Mouse (Mus musculus) liver, embryonic 16.5 days (tissue): ENCODE results near the gene Uvrag. TPM values are rescaled to one million over a fixed set of nuclear protein-coding genes. Genes with fewer than 3 reads are reported as not detected.

Experiments
- ATAC-seq: fragments of 200-750 bp; cut with Nextera tagmentation; 2 replicates; pipeline ENCODE4 v1.8.0; 2017; ENCODE audit warnings: low read depth, mild to moderate bottlenecking, moderate number of reproducible peaks, moderate library complexity
- H3K27ac ChIP-seq: fragments of 300-500 bp; sonication (generic); 2 replicates; pipeline ENCODE4 v1.5.1; 2014; ENCODE audit warnings: mild to moderate bottlenecking, low read length
- H3K27me3 ChIP-seq: fragments of 300-500 bp; sonication (generic); 2 replicates; pipeline ENCODE4 v1.6.1; 2014; ENCODE audit warnings: low read depth, low read length, mixed read lengths; ENCODE audit not compliant: control insufficient read depth, insufficient read depth
- H3K36me3 ChIP-seq: fragments of 300-500 bp; sonication (generic); 2 replicates; pipeline ENCODE4 v1.6.1; 2014; ENCODE audit warnings: mild to moderate bottlenecking; ENCODE audit not compliant: control insufficient read depth, insufficient read depth
- H3K4me1 ChIP-seq: fragments of 300-500 bp; sonication (generic); 2 replicates; pipeline ENCODE4 v1.6.1; 2014; ENCODE audit warnings: low read depth, low read length, mixed read lengths; ENCODE audit not compliant: control insufficient read depth
- H3K4me2 ChIP-seq: fragments of 300-500 bp; sonication (generic); 2 replicates; pipeline ENCODE4 v1.6.1; 2014; ENCODE audit warnings: low read depth, low read length, mixed read lengths
- H3K4me3 ChIP-seq: fragments of 300-500 bp; sonication (generic); 2 replicates; pipeline ENCODE4 v1.5.1; 2014; ENCODE audit warnings: low read depth, mild to moderate bottlenecking, low read length
- H3K9ac ChIP-seq: fragments of 300-500 bp; sonication (generic); 2 replicates; pipeline ENCODE4 v1.6.1; 2014; ENCODE audit warnings: low read depth, low read length
- H3K9me3 ChIP-seq: fragments of 300-500 bp; sonication (generic); replicated peaks from 2 replicates; pipeline ENCODE4 v1.6.1; 2016; ENCODE audit warnings: low read length; ENCODE audit not compliant: control insufficient read depth
- WGBS: fragments of 180-500 bp; shearing (Covaris S2); extraction: QIAGEN DNeasy Blood & Tissue Kit; methylation state at CpG from one replicate; pipeline ENCODE4 v1.1.7; 2014; ENCODE audit not compliant: insufficient replicate concordance; 5-methylcytosine and 5-hydroxymethylcytosine counted together
- polyA plus RNA-seq: library from polyadenylated mRNA; unstranded; fragments of >200 nt; fragmentation: Nextera tagmentation; extraction: Ambion mirVana; gene quantifications from 2 replicates; pipeline ENCODE4 v1.2.1, GENCODE M21; 2015

Uvrag gene
- polyA plus RNA-seq, 1 experiment from 2014 or later: 8.2 TPM

GRCm38 (mm10) chr7:98839312-98839711 lies 301.6 kb downstream of the Uvrag start:
- Histone ChIP-seq H3K27me3 (peaks cover 76% of the 10 kb centered on the region), H3K4me3 (peak overlapping the region; percentile 46), H3K4me2 (peak overlapping the region; percentile 54), H3K9me3 (no peaks in the 10 kb centered on the region), H3K27ac (no peak overlapping the region), H3K36me3 (no peaks in the 10 kb centered on the region), H3K9ac (no peak overlapping the region), H3K4me1 (no peaks in the 10 kb centered on the region; the same call in 1 of the 2 replicates)
- ATAC-seq: no peak
- WGBS: 4% methylated on average over 12 of the region's 12 CpGs

- Histone ChIP-seq H3K27ac (no peak overlapping the region), H3K27me3 (peaks cover 81% of the 10 kb centered on the region), H3K9me3 (no peaks in the 10 kb centered on the region), H3K9ac (peak overlapping the region; percentile 5; the same call in 1 of the 2 replicates), H3K4me2 (peak overlapping the region; percentile 54), H3K4me1 (no peaks in the 10 kb centered on the region; the same call in 1 of the 2 replicates), H3K36me3 (no peaks in the 10 kb centered on the region), H3K4me3 (peak overlapping the region; percentile 46)
- ATAC-seq: no peak
- under 1% methylated on average over 48 of the region's 48 CpGs for WGBS
These were observed 302.2 kb downstream of the Uvrag start for GRCm38 (mm10) chr7:98838729-98839141.

DNA sequence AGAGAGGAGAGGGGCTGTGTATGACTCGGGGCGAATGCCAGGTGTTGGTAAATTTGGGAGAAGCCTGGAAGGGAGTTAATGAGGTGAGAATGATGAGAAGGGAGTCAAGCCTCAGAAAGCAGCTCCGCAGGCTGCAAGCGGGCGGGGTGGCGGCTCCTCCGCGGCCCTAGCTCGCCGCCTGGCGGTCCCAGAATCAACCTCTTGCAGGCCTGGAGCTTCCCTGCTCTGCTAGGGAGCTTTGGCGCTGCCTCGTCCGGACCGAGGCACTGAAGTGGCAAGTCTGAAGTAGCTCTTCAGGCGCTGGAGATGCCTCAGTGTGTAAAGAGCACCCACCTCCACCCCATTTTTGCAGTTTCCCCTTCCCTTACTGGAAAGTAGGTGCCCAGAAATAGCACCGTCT lies 303.0 kb downstream of the Uvrag start:
- H3K4me1 ChIP-seq: no peaks in the 10 kb centered on the region; the same call in 1 of the 2 replicates
- WGBS: 3% methylated on average over 17 of the region's 17 CpGs
- peak overlapping the region; percentile 54; the same call in 1 of the 2 replicates for H3K4me2 ChIP-seq
- H3K4me3 ChIP-seq: no peak overlapping the region
- H3K9ac ChIP-seq: no peak overlapping the region
- H3K9me3 ChIP-seq: no peaks in the 10 kb centered on the region
- H3K36me3 ChIP-seq: no peaks in the 10 kb centered on the region
- H3K27me3 ChIP-seq: peaks cover 88% of the 10 kb centered on the region
- H3K27ac ChIP-seq: no peak overlapping the region
- ATAC-seq: 0 out of 2 replicates have a peak, but pooled peaks have one; percentile 41

DNA sequence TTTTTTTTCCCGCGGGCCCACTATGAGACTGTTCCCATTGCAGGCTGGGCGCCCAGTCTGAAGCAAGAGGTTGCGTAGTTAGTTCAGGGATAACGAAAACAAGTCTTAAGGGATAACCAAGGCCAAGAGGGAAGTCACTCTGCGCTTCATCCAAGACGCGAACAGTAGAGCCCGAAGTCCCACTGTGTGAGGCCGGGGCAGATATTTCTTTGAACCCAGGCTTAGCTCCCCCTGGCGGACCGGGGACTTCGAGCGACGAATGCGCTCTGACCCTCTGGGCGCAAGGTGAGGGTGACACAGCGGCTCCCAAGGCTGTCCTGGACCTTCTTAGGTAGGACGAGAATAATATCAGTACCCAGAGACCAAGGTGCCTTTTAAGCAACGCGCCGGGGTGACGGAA lies 304.3 kb downstream of the Uvrag start:
- H3K36me3 ChIP-seq: no peaks in the 10 kb centered on the region
- WGBS: under 1% methylated on average over 23 of the region's 23 CpGs
- H3K9me3 ChIP-seq: no peaks in the 10 kb centered on the region
- H3K4me2 ChIP-seq: peak overlapping the region; percentile 65
- no peak for ATAC-seq
- H3K4me1 ChIP-seq: no peaks in the 10 kb centered on the region; the same call in 1 of the 2 replicates
- H3K9ac ChIP-seq: no peak overlapping the region
- H3K27me3 ChIP-seq: peaks cover 94% of the 10 kb centered on the region
- peak overlapping the region; percentile 36 for H3K4me3 ChIP-seq
- no peak overlapping the region for H3K27ac ChIP-seq

- H3K9me3 ChIP-seq: no peaks in the 10 kb centered on the region
- H3K4me1 ChIP-seq: no peaks in the 10 kb centered on the region; the same call in 1 of the 2 replicates
- H3K9ac ChIP-seq: no peak overlapping the region
- peaks cover 85% of the 10 kb centered on the region for H3K27me3 ChIP-seq
- peak overlapping the region; percentile 44 for H3K4me3 ChIP-seq
- H3K27ac ChIP-seq: no peak overlapping the region
- ATAC-seq: no peak
- under 1% methylated on average over 46 of the region's 46 CpGs for WGBS
- no peaks in the 10 kb centered on the region for H3K36me3 ChIP-seq
- peak overlapping the region; percentile 65 for H3K4me2 ChIP-seq
These were observed 305.2 kb downstream of the Uvrag start for GRCm38 (mm10) chr7:98835519-98836441.

Other genes starting within 250 kb of the Uvrag start
- 168 and 194 TPM in 2 replicates for gene Dgat2, start 41.6 kb upstream of the Uvrag start, polyA plus RNA-seq
- gene Mogat2, start 97.5 kb upstream of the Uvrag start, polyA plus RNA-seq: 23.8 and 24.9 TPM in 2 replicates
- gene Map6, start 126.3 kb upstream of the Uvrag start, polyA plus RNA-seq: 0.07 TPM in 1 of 2 replicates, not detected in the other
- 68.7 and 72.1 TPM in 2 replicates for gene Serpinh1, start 212.1 kb upstream of the Uvrag start, polyA plus RNA-seq
- 1.5 and 2.1 TPM in 2 replicates for gene Gdpd5, start 240.3 kb upstream of the Uvrag start, polyA plus RNA-seq